1 mouse cellular context compared by ENCODE assay signal in the genomic region with DNA sequence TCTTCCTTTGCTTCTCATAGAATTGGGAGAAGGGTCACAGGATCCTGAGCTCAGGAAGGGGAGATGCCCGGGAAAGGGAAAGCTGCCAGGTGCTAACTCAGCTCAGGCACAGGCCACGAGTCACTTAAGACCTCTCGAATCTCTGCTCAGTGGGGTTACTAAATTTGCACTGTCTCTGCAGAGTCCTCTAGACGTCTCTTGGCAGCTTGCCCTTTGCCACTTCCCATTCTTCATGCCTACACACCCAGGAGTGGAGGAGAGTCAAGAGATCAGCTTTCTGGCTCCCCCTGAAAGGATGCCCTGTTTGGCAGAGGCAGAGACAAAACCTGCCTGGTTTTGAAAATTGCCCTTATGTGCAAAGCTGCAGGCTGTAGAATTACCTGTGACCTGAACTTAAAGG.
TF ChIP-seq lines count a peak whose summit lies in the region.

No protein-coding gene starts in this region.

TF ChIP-seq in MEL, 35 proteins besides CTCF, POLR2A, EP300 and RAD21 (continued from another document):
- TF ChIP-seq ETS1 (IDR thresholded peaks at IDR 0.05; ENCODE audit: low read depth, low read length) (peak; percentile 84), HCFC1 (IDR thresholded peaks at IDR 0.05; ENCODE audit: low read depth, low read length) (no peak), MYC (IDR thresholded peaks at IDR 0.05; ENCODE audit: low read depth, low read length) (peak; percentile 71; the same call in 1 of the 2 replicates), E2F4 (IDR thresholded peaks at IDR 0.05; ENCODE audit: borderline replicate concordance, low read depth, low read length) (no peak), ZC3H11A (IDR thresholded peaks at IDR 0.05; ENCODE audit: low read depth, low read length) (no peak)
